Mouse (Mus musculus) cerebellum, postnatal 14 days (tissue): ENCODE measurements around the gene Lpxn.

Experiments
- DNase-seq, 2 experiments: peaks; one replicate each; pipeline ENCODE4 v3.0.0; 2021; ENCODE audit warnings: mixed read lengths in 2 of 2

Gene Lpxn

GRCm38 (mm10) chr19:12805730-12806129, 9.7 kb downstream of the Lpxn start:
- no peak for DNase-seq

- no peak for DNase-seq
Measured at GRCm38 (mm10) chr19:12806214-12806613, 10.2 kb downstream of the Lpxn start.

- no peak for DNase-seq
Measured at GRCm38 (mm10) chr19:12812644-12813364, 16.8 kb downstream of the Lpxn start.

GRCm38 (mm10) chr19:12813883-12814282, 17.9 kb downstream of the Lpxn start:
- DNase-seq = no peak

GRCm38 (mm10) chr19:12818507-12818906, 22.5 kb downstream of the Lpxn start:
- no peak for DNase-seq

- DNase-seq = peak; percentile 52 to 56
Measured at GRCm38 (mm10) chr19:12820383-12820782, 24.4 kb downstream of the Lpxn start.

- DNase-seq = no peak
Measured at GRCm38 (mm10) chr19:12824549-12824948, 28.6 kb downstream of the Lpxn start.

- DNase-seq = no peak
Measured at GRCm38 (mm10) chr19:12830823-12831430, 34.9 kb downstream of the Lpxn start.

GRCm38 (mm10) chr19:12831559-12831958, 35.6 kb downstream of the Lpxn start:
- DNase-seq = no peak

GRCm38 (mm10) chr19:12833625-12834024, 37.6 kb downstream of the Lpxn start:
- no peak for DNase-seq

GRCm38 (mm10) chr19:12838507-12838906, 42.5 kb downstream of the Lpxn start:
- DNase-seq = no peak

GRCm38 (mm10) chr19:12846382-12846781, 50.4 kb downstream of the Lpxn start, which contains the start of gene Gm5244:
Gm5244 (plus strand) TSS chr19:12846682.
- DNase-seq = no peak

- no peak for DNase-seq
Measured at GRCm38 (mm10) chr19:12856983-12857382, 61.0 kb downstream of the Lpxn start, which contains the start of gene Olfr1444. Olfr1444 (plus strand) TSS chr19:12857283.
